Mouse (Mus musculus) right cerebral cortex, adult 2 months (tissue): Measurements from ENCODE around the gene Catsperz.
"Not testable (repeated sequence)": the region's sequence is repeated elsewhere in the genome, so short reads cannot be mapped to it uniquely, and the experiment has no call there.

Source experiments
- DNase-seq, 2 experiments: peaks; one replicate each; pipeline ENCODE4 v3.0.0; 2021 to 2022; ENCODE audit warnings: low spot score in 2 of 2

Catsperz gene

GRCm38 (mm10) chr19:6909021-6909420, 16.2 kb downstream of the Catsperz start:
- DNase-seq, result no peak

- peak in 1 of 2 experiments; percentile 5 for DNase-seq
Measured at GRCm38 (mm10) chr19:6907811-6908540, 17.2 kb downstream of the Catsperz start.

GRCm38 (mm10) chr19:6907094-6907493, 18.1 kb downstream of the Catsperz start:
- peak in 1 of 2 experiments; percentile 2 for DNase-seq

- no peak for DNase-seq
Measured at GRCm38 (mm10) chr19:6906199-6906598, 19.0 kb downstream of the Catsperz start.

- no peak for DNase-seq
Measured at GRCm38 (mm10) chr19:6905498-6906159, 19.6 kb downstream of the Catsperz start.

- no peak for DNase-seq
Measured at GRCm38 (mm10) chr19:6904846-6905245, 20.3 kb downstream of the Catsperz start.

GRCm38 (mm10) chr19:6903031-6903430, 22.1 kb downstream of the Catsperz start:
- DNase-seq, result no peak

GRCm38 (mm10) chr19:6899641-6900040, 25.5 kb downstream of the Catsperz start:
- no peak for DNase-seq

- not testable (repeated sequence) for DNase-seq
Measured at GRCm38 (mm10) chr19:6895608-6896305, 29.4 kb downstream of the Catsperz start.

GRCm38 (mm10) chr19:6893731-6894451, 31.3 kb downstream of the Catsperz start:
- no peak for DNase-seq

- no peak for DNase-seq
Measured at GRCm38 (mm10) chr19:6892512-6892911, 32.7 kb downstream of the Catsperz start.

- no peak for DNase-seq
Measured at GRCm38 (mm10) chr19:6877965-6878364, 47.2 kb downstream of the Catsperz start.

- DNase-seq, result no peak
Measured at GRCm38 (mm10) chr19:6876799-6877198, 48.4 kb downstream of the Catsperz start.

GRCm38 (mm10) chr19:6875834-6876233, 49.3 kb downstream of the Catsperz start:
- DNase-seq, result no peak

GRCm38 (mm10) chr19:6874257-6874656, 50.9 kb downstream of the Catsperz start:
- DNase-seq, result no peak

GRCm38 (mm10) chr19:6872701-6873100, 52.5 kb downstream of the Catsperz start:
- no peak for DNase-seq
